Mouse (Mus musculus) liver, embryonic 14.5 days (tissue): ENCODE data around the gene Rpgrip1. TPM values are rescaled to one million over a fixed set of nuclear protein-coding genes. Genes with fewer than 3 reads are reported as not detected.
A peak's percentile ranks its signal among the peaks of the same experiment; 100 is the strongest.

Source experiments
- ATAC-seq: fragments of 200-750 bp; cut with Nextera tagmentation; 2 replicates; pipeline ENCODE4 v1.8.0; 2017; ENCODE audit warnings: moderate number of reproducible peaks, mild to moderate bottlenecking, moderate library complexity; ENCODE audit not compliant: insufficient read depth
- DNase-seq, 3 experiments: peaks; one replicate each; pipeline ENCODE4 v3.0.0-alpha.2; 2012 to 2013; ENCODE audit warnings: low read depth in 3 of 3, low spot score in 3 of 3
- H3K27ac ChIP-seq: fragments of 300-500 bp; sonication (generic); 2 replicates; pipeline ENCODE4 v1.5.1; 2014; ENCODE audit warnings: moderate library complexity, mild to moderate bottlenecking, control low read depth, inconsistent platforms
- H3K27me3 ChIP-seq: fragments of 300-500 bp; sonication (generic); 2 replicates; pipeline ENCODE4 v1.6.1; 2014; ENCODE audit warnings: mild to moderate bottlenecking, low read length, moderate library complexity; ENCODE audit not compliant: control insufficient read depth, insufficient read depth
- H3K36me3 ChIP-seq: fragments of 300-500 bp; sonication (generic); replicated peaks from 2 replicates; pipeline ENCODE4 v1.6.1; 2014; ENCODE audit warnings: low read depth; ENCODE audit not compliant: control insufficient read depth, insufficient read depth
- H3K4me1 ChIP-seq, 2 experiments: fragments of 200-500 bp in 1 of 2; fragments of 300-500 bp in 1 of 2; sonication (generic) in 1 of 2; replicated peaks; 2 replicates each; pipeline ENCODE4 v1.6.1; 2012 to 2014; ENCODE audit warnings: antibody characterized with exemption in 1 of 2, inconsistent platforms in 1 of 2, low read length in 1 of 2; ENCODE audit not compliant: control insufficient read depth in 2 of 2, insufficient read depth in 2 of 2
- H3K4me2 ChIP-seq: fragments of 300-500 bp; sonication (generic); 2 replicates; pipeline ENCODE4 v1.6.1; 2014; ENCODE audit warnings: low read depth, mild to moderate bottlenecking, control low read depth, moderate library complexity
- H3K4me3 ChIP-seq, 2 experiments: fragments of 200-500 bp in 1 of 2; fragments of 300-500 bp in 1 of 2; sonication (generic) in 1 of 2; 2 replicates each; pipeline ENCODE4 v1.5.1; 2012 to 2014; ENCODE audit warnings: low read depth in 2 of 2, low read length in 2 of 2, mild to moderate bottlenecking in 2 of 2, control low read depth in 1 of 2, inconsistent platforms in 1 of 2, moderate library complexity in 1 of 2; ENCODE audit not compliant: insufficient read depth in 1 of 2
- H3K9ac ChIP-seq: fragments of 300-500 bp; sonication (generic); replicated peaks from 2 replicates; pipeline ENCODE4 v1.6.1; 2014; ENCODE audit warnings: mild to moderate bottlenecking, control low read depth, moderate library complexity
- H3K9me3 ChIP-seq: fragments of 300-500 bp; sonication (generic); 2 replicates; pipeline ENCODE4 v1.6.1; 2016; ENCODE audit warnings: low read length, mixed read lengths; ENCODE audit not compliant: control insufficient read depth
- CTCF ChIP-seq: IDR thresholded peaks from 2 replicates; pipeline ENCODE4 v1.5.1; 2016; ENCODE audit warnings: antibody characterized with exemption, low read depth, control low read depth
- EP300 ChIP-seq: IDR thresholded peaks from 2 replicates; pipeline ENCODE4 v1.6.1; 2016; ENCODE audit warnings: antibody characterized with exemption, low read depth
- WGBS: fragments of 180-500 bp; shearing (Covaris S2); extraction: QIAGEN DNeasy Blood & Tissue Kit; methylation state at CpG from one replicate; pipeline ENCODE4 v1.1.7; 2014; ENCODE audit not compliant: insufficient replicate concordance; 5-methylcytosine and 5-hydroxymethylcytosine counted together
- polyA plus RNA-seq, 2 experiments: library from polyadenylated mRNA; depleted of rRNA in 1 of 2; stranded (reverse) in 1 of 2; unstranded in 1 of 2; fragments of >200 nt; fragmentation: Nextera tagmentation in 1 of 2; extraction: Ambion mirVana in 1 of 2; gene quantifications; 2 replicates each; pipeline versions ENCODE4 v1.2.1 to v1.2.3; 2012 to 2014

Rpgrip1 gene
- polyA plus RNA-seq, 2 experiments: 0.31 to 48.5 TPM

- DNase-seq (no peak), ATAC-seq (no peak; the same call in 1 of the 2 replicates)
- H3K4me1 ChIP-seq: peaks cover 14 to 33% of the 10 kb centered on the region in 2 experiments
Observed at GRCm38 (mm10) chr14:52104677-52105285, 5.7 kb upstream of the Rpgrip1 start.

GRCm38 (mm10) chr14:52105308-52105707 is 5.2 kb upstream of the Rpgrip1 start:
- Histone ChIP-seq H3K27me3 (no peaks in the 10 kb centered on the region), H3K9me3 (no peaks in the 10 kb centered on the region), H3K36me3 (peaks cover 17% of the 10 kb centered on the region), H3K9ac (no peak overlapping the region), H3K27ac (peak overlapping the region; percentile 9; the same call in 1 of the 2 replicates), H3K4me3 (no peak overlapping the region), H3K4me2 (peak overlapping the region; percentile 94), H3K4me1 (peaks cover 14 to 32% of the 10 kb centered on the region in 2 experiments)
- no peak for ATAC-seq
- no peak for DNase-seq
- TF ChIP-seq CTCF (no peak), EP300 (no peak)
- 57% methylated on average over 2 of the region's 2 CpGs for WGBS

More at GRCm38 (mm10) chr14:52104677-52105285, 5.7 kb upstream of the Rpgrip1 start:
- H3K36me3 ChIP-seq: peaks cover 19% of the 10 kb centered on the region
- peak overlapping the region; percentile 73 for H3K9ac ChIP-seq
- peak overlapping the region; percentile 59 to 60 for H3K4me3 ChIP-seq
- peak overlapping the region; percentile 94 for H3K4me2 ChIP-seq
- TF ChIP-seq EP300 (no peak), CTCF (peak; percentile 29; the same call in 1 of the 2 replicates)
- 31% methylated on average over 7 of the region's 7 CpGs for WGBS
- H3K27me3 ChIP-seq: no peaks in the 10 kb centered on the region
- no peaks in the 10 kb centered on the region for H3K9me3 ChIP-seq
- H3K27ac ChIP-seq: peak overlapping the region; percentile 96

GRCm38 (mm10) chr14:52106741-52107140 is 3.8 kb upstream of the Rpgrip1 start:
- Histone ChIP-seq H3K9me3 (no peaks in the 10 kb centered on the region), H3K27ac (peak overlapping the region; percentile 54), H3K4me3 (no peak overlapping the region), H3K36me3 (peaks cover 8% of the 10 kb centered on the region), H3K9ac (peak overlapping the region; percentile 1; the same call in 1 of the 2 replicates), H3K4me1 (peaks cover 6 to 22% of the 10 kb centered on the region in 2 experiments), H3K4me2 (peak overlapping the region; percentile 39), H3K27me3 (no peaks in the 10 kb centered on the region)
- WGBS: 26% methylated on average over 10 of the region's 10 CpGs
- no peak for ATAC-seq
- TF ChIP-seq CTCF: no peak
- no peak for TF ChIP-seq EP300
- peak in 2 of 3 experiments; percentile 9 to 15 for DNase-seq

GRCm38 (mm10) chr14:52108025-52108424 is 2.5 kb upstream of the Rpgrip1 start:
- no peak overlapping the region for H3K4me2 ChIP-seq
- no peak overlapping the region for H3K4me3 ChIP-seq
- no peak for TF ChIP-seq EP300
- TF ChIP-seq CTCF: no peak
- no peak overlapping the region for H3K27ac ChIP-seq
- WGBS: 68% methylated on average over 2 of the region's 2 CpGs
- ATAC-seq: no peak
- no peaks in the 10 kb centered on the region for H3K9me3 ChIP-seq
- H3K9ac ChIP-seq: no peak overlapping the region
- no peak for DNase-seq
- no peaks in the 10 kb centered on the region for H3K27me3 ChIP-seq
- H3K36me3 ChIP-seq: no peaks in the 10 kb centered on the region
- peaks cover 0 to 18% of the 10 kb centered on the region in 2 experiments; a peak in 3 of 4 replicates for H3K4me1 ChIP-seq

GRCm38 (mm10) chr14:52114101-52114500 is 3.6 kb downstream of the Rpgrip1 start:
- Histone ChIP-seq H3K36me3 (no peaks in the 10 kb centered on the region), H3K4me2 (no peak overlapping the region), H3K27me3 (no peaks in the 10 kb centered on the region), H3K9ac (no peak overlapping the region), H3K27ac (no peak overlapping the region), H3K4me3 (no peak overlapping the region), H3K9me3 (no peaks in the 10 kb centered on the region), H3K4me1 (peaks cover 0 to 7% of the 10 kb centered on the region in 2 experiments; a peak in 3 of 4 replicates)
- TF ChIP-seq EP300 (no peak), CTCF (no peak)
- DNase-seq (no peak), ATAC-seq (no peak)
- WGBS: 57% methylated on average over 1 of the region's 1 CpGs
